Mouse (Mus musculus): Measurements from ENCODE around the gene Tmub2. TPM values are rescaled to one million over a fixed set of nuclear protein-coding genes. Genes with fewer than 3 reads are reported as not detected.
A peak's percentile ranks its signal among the peaks of the same experiment; 100 is the strongest.

Gene Tmub2
- total RNA-seq (2022) = 10 to 100 TPM; 27.0 to 28.1 (median 27.6) TPM

DNA sequence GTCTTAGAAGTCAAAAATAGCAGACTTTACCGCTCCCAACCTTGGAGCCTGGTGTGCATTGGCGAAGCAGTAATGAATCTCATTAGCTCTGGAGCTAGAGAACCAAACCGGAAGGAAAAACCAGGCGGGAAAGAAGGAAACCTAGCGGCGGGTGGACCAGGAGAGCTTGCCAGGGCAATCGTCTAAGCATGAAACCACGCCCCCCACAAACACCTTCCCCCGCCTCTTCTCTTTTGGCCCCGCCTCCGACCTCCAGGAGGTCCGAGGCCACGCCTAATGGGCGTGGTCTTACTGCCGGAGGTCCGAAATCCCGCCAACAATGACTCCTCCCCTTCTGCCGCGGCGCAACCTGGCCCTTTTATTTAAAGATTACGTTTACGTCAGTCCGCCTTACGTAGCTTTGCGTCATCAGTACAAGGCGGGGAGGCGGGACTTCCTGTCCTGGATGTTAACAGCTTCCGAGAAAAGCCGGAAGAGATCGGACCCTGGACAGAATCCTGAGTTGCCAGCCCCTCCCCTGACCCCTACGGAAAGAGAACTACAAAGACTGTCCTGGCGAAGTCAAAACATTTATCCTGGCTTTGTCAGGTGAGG lies at the start of gene Tmub2:
TSS of gene Tmub2 (plus strand) at position 431 of the 594 bp plus-strand sequence.
- DNase-seq (ENCODE audit: low spot score) = peak; percentile 96

DNA sequence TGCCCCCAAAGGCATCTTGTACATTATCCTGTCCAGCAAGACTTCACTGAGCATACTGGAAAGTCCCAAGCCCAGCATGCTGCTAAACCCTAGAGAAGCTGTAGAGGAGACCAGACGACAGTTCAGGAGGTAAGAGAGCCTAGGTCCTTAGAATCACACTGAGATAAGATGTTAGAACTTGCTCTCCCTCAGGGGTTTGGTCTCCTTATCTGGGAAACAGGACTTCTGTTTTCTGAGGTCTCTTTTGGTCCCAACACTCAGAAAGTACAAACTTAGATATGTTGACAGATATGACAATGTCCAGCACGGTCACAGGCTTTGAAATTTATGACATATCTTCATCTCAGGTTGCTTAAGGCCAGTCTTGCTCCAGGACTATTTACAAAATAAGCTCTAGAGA lies 48.7 kb upstream of the Tmub2 start:
- no peak for DNase-seq (ENCODE audit: low spot score)

DNA sequence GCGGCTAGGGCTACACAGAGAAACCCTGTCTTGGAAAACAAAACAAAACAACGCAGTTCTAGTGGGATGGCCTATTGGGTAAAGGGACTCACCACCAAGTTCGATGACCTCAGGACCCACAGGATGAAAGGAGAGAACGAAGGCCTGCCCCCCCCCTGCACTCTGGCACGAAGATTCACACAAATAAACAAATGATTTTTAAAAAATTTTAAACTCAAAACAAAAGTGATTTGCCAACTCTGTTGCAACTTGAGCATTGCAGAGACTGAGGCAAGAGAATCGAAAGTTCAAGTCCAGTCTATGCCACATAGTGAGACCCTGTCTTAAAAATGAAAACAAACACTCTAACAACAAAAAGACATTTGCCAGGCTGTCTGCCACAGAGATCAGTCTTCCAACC lies 44.1 kb upstream of the Tmub2 start:
- DNase-seq (ENCODE audit: low spot score) = no peak

DNA sequence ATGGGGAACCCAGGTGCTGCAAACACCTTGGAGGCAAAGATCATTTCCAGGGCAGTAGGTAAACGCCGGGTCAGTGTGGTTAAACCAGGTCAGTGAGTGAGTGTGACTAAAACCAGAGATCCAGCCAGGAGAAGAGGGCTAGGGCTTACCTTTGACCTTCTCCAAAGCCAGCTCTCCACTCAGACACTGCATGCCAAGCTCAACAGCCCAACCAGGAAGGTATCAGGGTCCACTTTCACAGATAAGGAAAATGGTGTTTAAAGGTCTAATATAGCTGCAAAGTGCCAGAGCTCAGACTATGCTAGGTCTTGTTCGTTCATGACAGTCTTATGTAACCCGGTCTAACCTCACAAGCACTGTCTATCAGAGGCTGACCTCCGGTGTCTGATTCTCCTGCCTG lies 43.5 kb upstream of the Tmub2 start:
- DNase-seq (ENCODE audit: low spot score) = no peak

DNA sequence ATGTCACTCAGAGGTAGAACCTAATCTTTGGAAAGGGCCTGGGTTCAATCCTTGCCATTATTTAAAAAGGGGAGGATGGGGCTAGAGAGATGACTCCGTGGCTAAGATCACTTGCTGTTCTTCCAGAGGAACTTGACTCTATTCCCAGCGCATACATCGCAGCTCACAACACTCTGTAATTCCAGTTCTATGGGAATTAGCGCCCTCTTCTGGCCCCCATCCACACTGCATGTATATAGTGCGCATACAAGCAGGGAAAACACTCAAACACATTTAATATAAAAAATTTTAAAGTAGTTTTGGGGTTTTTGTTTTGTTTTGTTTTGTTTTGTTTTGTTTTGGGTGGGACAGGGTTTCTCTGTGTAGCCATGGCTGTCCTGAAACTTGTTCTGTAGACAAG lies 42.9 kb upstream of the Tmub2 start:
- no peak for DNase-seq (ENCODE audit: low spot score)

DNA sequence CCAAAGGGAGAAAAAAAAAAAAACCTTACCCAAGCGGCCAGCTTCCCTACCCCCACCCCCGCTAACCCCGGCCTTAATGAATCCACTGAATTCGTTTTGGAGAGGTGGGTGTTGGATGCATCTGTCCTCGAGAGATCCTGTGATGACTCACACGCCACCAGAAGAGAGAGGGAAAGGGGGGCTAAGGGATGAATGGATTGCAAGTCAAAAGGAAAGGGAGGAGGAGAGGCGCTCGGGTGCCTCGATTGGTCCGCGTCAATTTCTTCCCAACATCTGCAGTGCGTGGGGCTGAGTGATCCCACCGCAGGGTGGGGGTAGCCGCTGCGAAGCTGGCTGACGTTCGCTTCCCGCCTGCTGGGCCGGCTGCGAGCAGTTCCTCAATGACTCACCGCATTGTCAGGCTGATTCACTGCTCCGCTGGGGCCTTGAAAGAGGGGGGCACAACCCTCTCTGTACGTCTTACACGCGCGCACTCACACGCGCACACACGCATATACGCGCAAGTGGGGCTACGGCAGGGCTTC lies 39.7 kb upstream of the Tmub2 start:
- DNase-seq (ENCODE audit: low spot score) = peak; percentile 55

DNA sequence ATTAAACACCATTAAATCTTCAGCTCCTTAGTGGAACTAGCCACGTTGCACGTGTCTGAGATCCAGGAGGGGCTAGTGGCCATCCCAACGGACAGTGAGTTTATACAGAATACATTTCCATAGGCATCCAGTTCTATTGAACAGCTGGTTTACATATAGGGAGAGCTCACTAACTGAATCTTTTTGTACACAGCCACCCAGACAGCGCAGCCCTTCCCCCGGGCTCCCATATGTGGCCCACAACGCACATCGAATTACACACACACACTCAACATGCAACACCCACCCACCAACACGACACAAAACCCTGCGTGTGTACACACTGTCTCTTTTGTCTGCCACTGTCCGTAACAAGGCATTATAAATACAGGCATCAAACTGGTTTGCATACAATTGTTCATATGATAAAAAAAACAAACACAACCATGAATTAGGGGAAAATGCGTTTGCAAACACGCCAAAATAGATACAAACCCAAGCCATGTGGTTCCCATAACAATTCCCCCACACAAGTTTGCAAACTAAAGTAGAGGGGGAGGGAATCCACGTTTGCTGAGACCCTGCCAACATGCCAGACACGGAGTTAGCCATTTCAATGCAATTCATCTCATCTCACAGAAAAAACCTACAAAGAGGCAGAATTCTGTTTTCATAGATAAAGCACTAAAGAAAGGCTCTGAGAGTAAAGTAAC lies 39.0 kb upstream of the Tmub2 start:
- no peak for DNase-seq (ENCODE audit: low spot score)

DNA sequence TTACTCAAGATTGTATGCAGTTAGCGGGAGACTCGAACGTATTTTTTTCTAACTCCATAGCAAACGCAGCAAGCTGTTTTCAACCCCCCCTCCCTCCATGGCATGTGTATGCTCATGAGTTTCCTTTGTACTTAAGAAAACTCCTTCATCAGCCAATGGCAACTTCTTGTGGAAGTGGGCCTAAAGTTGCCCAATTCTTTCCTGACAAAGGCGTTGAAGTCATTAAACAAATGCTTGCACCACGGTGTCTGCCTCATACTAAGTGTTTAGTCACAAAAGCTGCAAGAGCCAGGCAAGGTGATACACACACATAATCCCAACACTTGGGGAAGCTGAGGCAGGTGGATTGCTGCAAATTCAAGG lies 38.5 kb upstream of the Tmub2 start:
- DNase-seq (ENCODE audit: low spot score) = no peak

DNA sequence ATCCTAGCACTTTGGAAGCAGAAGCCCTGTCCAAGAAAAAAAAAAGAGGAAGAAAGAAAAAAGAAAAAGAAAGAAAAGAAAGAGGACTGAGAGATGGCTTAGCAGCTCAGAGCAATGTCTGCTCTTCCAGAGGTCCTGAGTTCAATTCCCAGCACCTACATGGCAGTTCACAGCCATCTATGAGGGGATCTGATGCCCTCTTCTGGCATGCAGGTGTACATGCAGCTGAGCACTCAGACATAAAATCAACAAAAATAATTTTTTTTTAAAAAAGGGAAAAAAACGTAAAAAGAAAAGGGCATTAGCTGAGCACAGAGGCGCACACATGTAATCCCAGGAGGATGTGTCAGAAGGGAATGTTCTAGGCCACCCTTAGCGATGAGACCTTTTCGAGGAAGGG lies 37.9 kb upstream of the Tmub2 start:
- no peak for DNase-seq (ENCODE audit: low spot score)

DNA sequence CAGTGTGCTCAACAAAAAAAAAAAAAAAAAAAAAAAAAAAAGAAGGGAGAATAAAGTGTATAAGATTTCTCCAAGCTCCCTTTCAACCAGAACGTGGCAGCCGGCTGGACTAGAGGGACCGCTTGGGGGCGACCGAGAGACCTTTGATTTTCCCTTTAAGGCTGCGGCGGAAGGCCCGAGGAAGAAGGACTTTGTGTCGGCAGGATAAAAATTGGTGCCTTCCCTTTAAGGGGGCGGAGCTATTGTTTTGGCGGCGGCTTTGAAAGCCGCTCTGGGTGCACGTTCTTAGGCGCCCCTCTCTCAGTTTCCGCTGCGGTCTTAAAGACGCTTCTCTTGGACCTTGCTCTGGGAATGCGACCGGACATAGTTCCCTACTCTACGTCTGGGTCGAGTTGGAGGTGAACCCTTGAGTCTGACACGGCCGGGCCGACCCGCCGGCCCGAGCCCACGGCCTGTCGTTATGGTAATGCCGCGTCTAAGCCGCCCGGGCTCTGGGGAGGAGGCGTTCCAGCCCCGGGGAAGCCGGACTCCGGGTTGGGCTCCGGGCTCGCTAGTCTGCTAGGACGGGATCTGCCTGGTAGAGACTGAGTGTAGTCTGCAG lies 36.0 kb upstream of the Tmub2 start, which contains the start of gene BC030867:
TSS of gene BC030867 (plus strand) at position 253 of the 601 bp plus-strand sequence.
- DNase-seq (ENCODE audit: low spot score) = peak; percentile 94

DNA sequence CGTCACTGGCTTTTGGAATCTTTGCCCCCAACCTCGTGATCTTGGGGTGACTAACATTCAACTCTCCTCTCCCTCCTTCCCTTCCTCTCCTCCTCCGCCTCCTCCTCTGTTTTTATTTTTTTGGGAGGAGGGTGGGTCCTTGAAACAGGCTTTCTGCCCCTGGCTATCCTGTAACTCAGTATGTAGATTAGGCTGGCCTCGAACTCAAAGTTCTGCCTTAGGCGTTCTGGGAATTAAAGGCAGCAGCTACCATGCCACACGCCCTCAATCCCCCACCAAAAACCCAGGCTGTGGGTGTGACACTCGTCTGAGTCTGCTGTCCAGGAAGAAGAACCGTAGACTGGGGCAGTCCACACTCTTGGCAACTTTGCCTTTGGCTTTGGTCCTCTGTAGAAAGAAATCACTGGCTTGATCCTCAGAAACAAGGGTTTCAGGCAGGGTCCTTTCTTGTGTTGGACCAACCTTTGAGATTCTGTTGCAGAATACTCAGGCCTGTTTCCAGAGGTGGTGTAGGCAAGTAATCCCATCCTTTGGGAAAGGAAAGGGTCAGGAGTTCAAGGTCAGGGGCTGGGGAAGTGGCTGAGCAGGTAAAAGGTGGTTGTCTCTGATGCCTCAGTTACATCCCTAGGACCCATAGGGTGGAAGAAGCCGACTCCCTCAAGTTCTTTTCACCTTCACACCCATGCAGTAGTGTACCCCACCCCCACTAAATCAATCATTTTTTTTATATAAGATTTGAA lies 35.2 kb upstream of the Tmub2 start:
- DNase-seq (ENCODE audit: low spot score) = no peak

DNA sequence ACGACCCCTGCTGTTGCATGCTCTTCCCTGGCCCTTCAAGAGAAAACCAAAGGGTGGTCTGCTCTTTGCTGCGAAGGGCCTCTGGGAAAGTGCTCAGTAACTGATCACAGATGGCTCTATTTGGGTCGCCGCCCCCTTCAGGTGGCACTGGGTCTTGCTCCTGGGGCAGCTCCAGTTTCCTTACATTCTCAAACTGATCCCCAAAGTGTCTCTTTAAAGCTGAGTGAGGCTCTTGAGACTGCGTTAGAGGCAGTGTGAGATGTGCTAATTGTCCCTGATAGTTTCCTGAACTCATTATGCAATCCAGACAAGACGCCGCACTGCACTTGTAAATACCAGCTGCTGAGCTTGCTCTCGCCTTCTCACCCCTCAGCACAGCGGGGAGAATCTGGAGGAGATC lies 27.2 kb upstream of the Tmub2 start:
- DNase-seq (ENCODE audit: low spot score) = no peak

DNA sequence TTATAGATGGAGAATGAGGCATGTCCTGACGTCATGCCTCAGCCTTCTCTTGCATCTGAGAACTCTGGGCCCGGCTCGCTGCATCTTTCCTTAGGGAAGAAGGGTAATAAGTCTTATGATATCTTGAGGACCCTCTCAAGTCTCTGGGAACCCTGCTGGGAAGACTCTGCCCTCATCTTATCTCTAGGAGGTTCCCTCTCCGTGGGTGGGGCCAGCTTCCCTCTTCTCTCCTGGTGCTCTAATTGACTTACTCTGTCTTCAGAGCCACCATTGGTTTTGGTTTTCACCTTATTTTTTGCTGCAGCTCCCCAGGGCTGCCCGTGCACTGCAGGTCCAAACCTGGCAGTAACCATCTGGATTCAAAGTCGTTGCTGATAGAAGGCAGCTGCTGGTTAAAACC lies 26.6 kb upstream of the Tmub2 start:
- DNase-seq (ENCODE audit: low spot score) = no peak

DNA sequence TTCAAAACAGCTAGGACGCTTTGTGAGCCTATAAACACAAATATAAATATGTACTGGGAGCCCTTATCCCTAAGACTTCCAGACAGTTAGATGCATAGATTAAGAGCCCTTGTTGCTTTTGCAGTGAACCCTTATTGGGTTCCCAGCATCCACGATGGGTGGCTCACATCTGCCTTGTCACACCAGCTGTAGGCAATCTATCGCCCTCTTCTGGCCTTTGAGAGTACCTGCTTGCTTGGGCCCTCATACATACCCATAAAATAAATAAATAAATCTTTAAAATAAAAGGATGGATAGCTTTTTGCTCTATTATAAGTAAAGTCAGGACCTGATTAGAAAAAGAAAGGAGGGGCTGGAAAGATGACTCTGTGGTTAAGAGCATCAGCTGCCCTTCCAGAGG lies 26.2 kb upstream of the Tmub2 start:
- DNase-seq (ENCODE audit: low spot score) = no peak

DNA sequence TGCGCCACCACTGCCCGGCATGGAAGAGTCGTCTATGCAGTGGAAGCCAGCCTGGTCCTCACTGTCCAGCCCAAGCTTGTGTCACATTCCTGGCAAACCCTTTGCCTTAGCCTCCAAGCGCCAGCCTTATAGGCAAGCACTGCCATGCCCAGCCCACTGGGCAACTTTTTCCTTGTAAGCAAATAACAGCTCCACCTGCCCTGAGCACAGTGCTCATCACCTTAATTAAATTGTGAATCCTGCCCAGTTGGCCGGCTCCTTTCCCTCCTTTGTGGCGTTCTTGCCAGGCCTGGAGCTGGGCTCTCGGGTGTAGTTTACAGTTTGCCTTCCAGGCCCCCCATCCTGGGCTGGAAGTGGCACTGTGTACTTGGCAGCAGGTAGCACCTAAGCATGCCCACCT lies 21.5 kb upstream of the Tmub2 start:
- DNase-seq (ENCODE audit: low spot score) = no peak

DNA sequence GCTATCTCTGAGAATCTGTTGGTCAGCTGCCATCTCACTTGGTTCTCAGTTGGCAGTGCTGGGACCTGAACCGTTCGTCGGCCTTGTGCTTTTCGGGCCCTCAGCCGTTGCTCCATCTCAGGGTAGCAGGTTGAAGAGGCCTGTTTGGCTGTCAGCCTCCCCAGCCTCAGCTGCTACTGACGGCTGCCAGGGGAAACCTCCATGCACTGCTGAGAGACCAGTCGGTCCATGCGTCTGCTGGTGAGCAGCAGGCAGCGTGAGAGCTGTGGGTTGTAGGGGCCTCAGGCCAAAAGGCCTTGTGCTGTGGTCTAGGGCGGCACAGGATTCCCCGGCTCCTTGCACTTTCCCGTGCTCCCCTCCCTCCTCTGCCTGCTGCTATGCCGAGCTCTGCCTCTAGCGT lies 18.9 kb upstream of the Tmub2 start:
- no peak for DNase-seq (ENCODE audit: low spot score)

DNA sequence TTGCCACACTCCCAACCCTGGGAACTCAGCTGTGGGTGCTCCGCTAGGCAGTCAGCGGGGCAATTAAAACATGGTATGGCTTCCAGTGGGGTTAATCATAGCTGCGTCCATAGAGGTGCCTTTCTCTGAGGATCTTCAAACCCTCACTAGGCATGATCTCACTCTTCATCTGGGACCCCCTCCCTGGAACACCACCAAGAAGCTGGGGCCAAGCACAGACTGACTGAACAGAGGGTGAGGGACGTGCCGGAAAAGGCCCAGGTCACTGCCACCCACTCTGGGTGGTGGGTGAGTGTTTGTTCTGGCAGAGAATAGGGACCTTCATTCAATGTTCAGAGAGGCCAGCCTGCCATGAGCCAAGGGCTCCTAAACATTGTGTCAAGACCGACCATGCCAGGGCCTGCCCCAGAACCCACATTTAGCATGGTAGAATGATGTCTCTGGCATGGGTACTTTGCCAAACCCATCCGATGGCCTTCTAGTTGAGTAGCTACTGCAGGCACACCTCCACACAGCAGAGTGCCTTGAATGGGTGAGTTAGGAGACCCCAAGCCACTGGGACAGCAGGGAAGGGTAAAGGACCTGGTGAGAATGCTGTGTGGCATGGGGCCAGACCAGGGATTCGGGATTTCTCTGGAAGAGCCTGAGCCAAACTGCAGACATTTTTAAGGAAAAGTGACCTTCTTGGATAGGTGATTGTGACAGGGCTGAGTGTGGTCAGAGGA lies 17.9 kb upstream of the Tmub2 start:
- no peak for DNase-seq (ENCODE audit: low spot score)

DNA sequence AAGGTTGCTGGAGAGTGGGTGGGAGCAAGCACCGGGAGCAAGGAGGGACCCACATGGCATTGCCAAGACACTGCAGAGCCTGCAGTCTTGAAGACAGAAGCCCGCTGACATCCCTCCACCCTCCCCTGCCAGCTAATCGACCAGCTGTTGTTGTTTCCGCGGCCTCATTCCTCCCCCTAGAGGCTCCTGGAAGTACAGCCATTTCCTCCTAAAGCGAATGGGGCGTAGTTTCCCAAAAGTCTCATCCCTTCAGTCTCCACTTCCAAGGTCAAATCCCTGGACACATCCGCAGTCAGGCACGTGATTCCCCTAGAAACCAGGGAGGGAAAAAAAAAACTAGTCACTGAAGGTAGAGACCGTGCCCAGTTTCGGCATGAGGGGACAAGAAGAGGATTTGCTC lies 17.3 kb upstream of the Tmub2 start:
- peak; percentile 78 for DNase-seq (ENCODE audit: low spot score)

DNA sequence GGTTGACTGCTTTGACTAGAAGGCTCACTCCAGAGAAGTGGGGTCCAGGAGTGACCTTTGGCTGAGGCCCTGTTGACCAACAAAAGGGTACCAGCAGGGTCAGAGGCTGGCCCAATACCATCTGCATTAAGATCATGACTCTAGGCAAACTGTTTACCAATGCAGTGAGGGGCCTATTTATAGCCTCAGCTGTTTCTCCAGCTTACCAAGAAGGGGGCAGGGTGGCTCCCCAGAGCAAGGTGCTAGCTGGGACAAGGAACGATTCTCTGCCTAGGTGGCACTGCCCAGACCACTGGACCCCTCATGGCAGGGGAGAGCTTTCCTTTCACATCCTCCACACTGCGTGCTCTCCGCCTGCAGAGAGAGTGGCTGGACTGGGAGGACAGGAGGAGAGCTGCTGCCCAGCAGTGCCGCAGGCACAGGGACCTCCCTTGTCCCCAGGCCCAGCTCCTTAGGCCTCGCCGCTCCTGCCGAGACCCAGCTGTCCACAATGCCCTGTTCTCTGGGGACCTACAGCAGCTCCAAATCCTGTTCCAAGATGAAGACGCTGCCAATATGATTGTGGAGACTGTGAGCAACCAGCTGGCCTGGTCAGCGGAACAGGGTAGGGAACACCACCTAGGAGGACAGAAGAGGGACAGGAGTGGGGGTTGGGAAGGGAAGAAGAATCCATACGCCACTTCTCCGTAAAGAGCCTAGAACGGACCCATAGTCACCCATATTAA lies 16.0 kb upstream of the Tmub2 start, which contains the start of gene Asb16:
TSS of gene Asb16 (plus strand) at position 224 of the 725 bp plus-strand sequence.
- DNase-seq (ENCODE audit: low spot score) = no peak

DNA sequence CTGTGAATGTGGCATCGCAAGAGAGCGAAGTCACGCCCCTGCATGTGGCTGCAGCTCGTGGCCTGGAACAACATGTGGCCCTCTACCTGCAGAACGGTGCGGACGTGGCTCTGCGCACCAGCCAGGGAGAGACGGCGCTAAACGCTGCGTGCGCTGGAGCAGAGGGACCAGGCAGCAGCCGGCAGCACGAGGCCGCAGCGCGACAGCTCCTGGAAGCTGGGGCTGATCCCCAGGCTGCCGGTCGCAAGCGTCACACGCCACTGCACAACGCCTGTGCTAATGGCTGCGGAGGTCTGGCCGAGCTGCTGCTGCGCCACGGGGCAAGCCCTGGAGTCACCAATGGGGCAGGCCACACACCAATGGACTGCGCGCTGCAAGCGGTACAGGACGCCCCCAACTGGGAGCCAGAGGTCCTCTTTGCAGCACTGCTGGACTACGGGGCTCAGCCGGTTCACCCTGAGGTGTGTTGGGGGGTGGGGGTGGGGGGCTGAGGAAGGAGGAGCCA lies 8.3 kb upstream of the Tmub2 start:
- no peak for DNase-seq (ENCODE audit: low spot score)

DNA sequence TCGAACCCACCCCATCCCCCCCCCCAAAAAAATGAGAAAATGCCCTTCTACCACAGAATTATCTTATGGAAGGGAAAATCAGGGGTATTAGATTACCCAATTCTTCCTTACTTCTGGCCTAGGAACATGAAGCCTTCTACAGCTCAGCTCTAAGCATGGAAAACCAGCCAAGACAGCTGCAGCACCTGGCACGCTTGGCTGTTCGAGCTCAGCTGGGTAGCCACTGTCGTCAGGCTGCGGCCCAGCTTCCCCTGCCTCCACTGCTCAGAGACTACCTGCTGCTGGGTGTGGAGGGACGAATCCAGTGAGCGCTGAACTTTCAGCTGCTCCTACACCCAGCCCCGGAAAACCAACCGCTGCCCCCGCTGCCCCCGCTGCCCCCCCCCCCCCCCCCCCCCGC lies 7.0 kb upstream of the Tmub2 start:
- no peak for DNase-seq (ENCODE audit: low spot score)
